Mouse (Mus musculus) forebrain, embryonic 16.5 days (tissue): ENCODE results near the gene Mid1. TPM values are rescaled to one million over a fixed set of nuclear protein-coding genes. Genes with fewer than 3 reads are reported as not detected.
A peak's percentile ranks its signal among the peaks of the same experiment; 100 is the strongest.
"Not testable (repeated sequence)": the region's sequence is repeated elsewhere in the genome, so short reads cannot be mapped to it uniquely, and the experiment has no call there.

Source experiments
- ATAC-seq: fragments of 200-750 bp; cut with Nextera tagmentation; 2 replicates; pipeline ENCODE4 v1.8.0; 2017; ENCODE audit warnings: mild to moderate bottlenecking, moderate library complexity
- H3K27ac ChIP-seq: fragments of 300-500 bp; sonication (generic); 2 replicates; pipeline ENCODE4 v1.5.1; 2014; ENCODE audit warnings: low read length, control low read depth
- H3K27me3 ChIP-seq: fragments of 300-500 bp; sonication (generic); replicated peaks from 2 replicates; pipeline ENCODE4 v1.6.1; 2014; ENCODE audit warnings: low read length; ENCODE audit not compliant: control insufficient read depth, insufficient read depth
- H3K36me3 ChIP-seq: fragments of 300-500 bp; sonication (generic); 2 replicates; pipeline ENCODE4 v1.6.1; 2014; ENCODE audit not compliant: control insufficient read depth, insufficient read depth
- H3K4me1 ChIP-seq: fragments of 300-500 bp; sonication (generic); replicated peaks from 2 replicates; pipeline ENCODE4 v1.6.1; 2014; ENCODE audit warnings: low read length; ENCODE audit not compliant: control insufficient read depth, insufficient read depth
- H3K4me2 ChIP-seq: fragments of 300-500 bp; sonication (generic); 2 replicates; pipeline ENCODE4 v1.6.1; 2014; ENCODE audit warnings: mild to moderate bottlenecking, low read length, control low read depth
- H3K4me3 ChIP-seq: fragments of 300-500 bp; sonication (generic); replicated peaks from 2 replicates; pipeline ENCODE4 v1.5.1; 2014; ENCODE audit warnings: mild to moderate bottlenecking, low read length, control low read depth
- H3K9ac ChIP-seq: fragments of 300-500 bp; sonication (generic); replicated peaks from 2 replicates; pipeline ENCODE4 v1.6.1; 2014; ENCODE audit warnings: low read depth, low read length, control low read depth
- H3K9me3 ChIP-seq: fragments of 300-500 bp; sonication (generic); 2 replicates; pipeline ENCODE4 v1.6.1; 2016; ENCODE audit warnings: low read length; ENCODE audit not compliant: control insufficient read depth
- WGBS: fragments of 180-500 bp; shearing (Covaris S2); extraction: QIAGEN DNeasy Blood & Tissue Kit; methylation state at CpG from one replicate; pipeline ENCODE4 v1.1.7; 2014; 5-methylcytosine and 5-hydroxymethylcytosine counted together
- polyA plus RNA-seq: library from polyadenylated mRNA; unstranded; fragments of >200 nt; fragmentation: Nextera tagmentation; extraction: Ambion mirVana; gene quantifications from 2 replicates; pipeline ENCODE4 v1.2.1, GENCODE M21; 2015

Gene Mid1
- polyA plus RNA-seq, 1 experiment from 2014 or later, result 10.0 TPM

DNA sequence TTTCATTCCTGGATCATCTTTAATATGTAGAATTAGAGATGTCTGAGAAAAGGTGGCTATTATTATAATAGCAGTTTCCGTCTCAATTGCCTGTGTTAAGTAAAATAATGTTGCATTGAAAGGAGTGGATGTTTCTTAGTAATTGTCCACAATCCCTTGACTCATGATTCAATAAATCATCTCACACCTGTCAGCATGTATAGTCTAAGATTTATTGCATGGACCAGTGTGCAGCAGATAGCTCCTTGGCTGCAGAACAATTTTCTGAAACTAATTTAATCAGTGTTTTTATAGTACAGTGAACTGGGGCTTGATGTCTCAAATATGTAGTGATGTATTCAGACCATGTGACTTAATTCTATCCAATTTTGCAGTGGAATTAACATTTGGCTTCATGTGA is 265.6 kb downstream of the Mid1 start:
- Histone ChIP-seq H3K36me3 (no peaks in the 10 kb centered on the region), H3K9ac (no peak overlapping the region), H3K4me2 (no peak overlapping the region), H3K9me3 (no peaks in the 10 kb centered on the region), H3K27ac (no peak overlapping the region), H3K27me3 (no peaks in the 10 kb centered on the region; the same call in 1 of the 2 replicates), H3K4me1 (no peaks in the 10 kb centered on the region), H3K4me3 (no peak overlapping the region)
- WGBS, result 38% methylated on average over 1 of the region's 1 CpGs
- ATAC-seq, result no peak

DNA sequence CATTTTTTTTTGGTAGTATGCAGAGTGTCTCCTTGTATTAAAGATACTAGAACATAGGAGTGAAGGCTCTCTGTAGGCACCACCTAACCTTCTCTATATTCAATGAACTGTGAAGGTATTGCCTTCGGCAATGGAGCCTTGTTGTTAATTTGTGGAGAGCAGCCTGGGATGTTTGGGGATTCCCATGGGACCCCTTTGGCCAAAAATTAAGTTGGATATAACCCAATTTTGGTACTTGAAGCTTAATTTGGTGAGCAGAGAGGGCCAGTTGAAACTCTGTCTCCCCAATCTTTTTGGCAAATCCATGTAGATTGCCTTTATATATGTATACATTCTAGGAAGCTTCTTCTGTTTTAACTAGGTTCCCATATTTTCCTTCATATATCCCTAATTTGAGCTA is 284.3 kb downstream of the Mid1 start:
- Histone ChIP-seq H3K4me3 (no peak overlapping the region), H3K4me1 (no peaks in the 10 kb centered on the region), H3K4me2 (no peak overlapping the region), H3K36me3 (no peaks in the 10 kb centered on the region), H3K9me3 (no peaks in the 10 kb centered on the region), H3K27me3 (no peaks in the 10 kb centered on the region), H3K9ac (no peak overlapping the region), H3K27ac (no peak overlapping the region)
- ATAC-seq, result no peak
- 81% methylated on average over 1 of the region's 1 CpGs for WGBS

- peak; percentile 41 for ATAC-seq
- H3K4me2 ChIP-seq, H3K9ac ChIP-seq, H3K4me3 ChIP-seq, H3K27me3 ChIP-seq, H3K36me3 ChIP-seq, H3K27ac ChIP-seq, H3K9me3 ChIP-seq, H3K4me1 ChIP-seq: not testable (repeated sequence)
- 84% methylated on average over 3 of the region's 3 CpGs for WGBS
Measured at GRCm38 (mm10) chrX:169969765-169970164, 284.8 kb downstream of the Mid1 start.

DNA sequence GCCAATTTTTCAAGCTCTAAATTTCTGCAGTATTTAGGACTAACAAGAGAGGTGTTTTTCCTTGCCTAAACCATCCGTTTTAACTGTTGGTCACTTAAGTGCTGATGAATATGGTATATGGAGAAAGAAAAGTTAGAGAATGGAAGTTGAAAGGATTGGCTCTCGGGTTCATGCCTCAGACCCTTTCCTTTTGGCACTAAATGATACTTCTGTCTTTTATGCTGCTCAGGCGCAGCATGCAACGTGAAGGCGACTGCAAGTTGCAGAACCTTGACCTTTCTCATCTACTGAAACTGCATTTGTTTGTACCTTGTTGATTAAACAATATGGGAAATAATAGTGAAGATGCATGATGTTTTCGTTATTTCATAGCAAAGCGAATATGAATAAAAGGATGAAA is 285.5 kb downstream of the Mid1 start:
- not testable (repeated sequence) for H3K4me2 ChIP-seq, H3K9ac ChIP-seq, H3K4me3 ChIP-seq, H3K27me3 ChIP-seq, ATAC-seq, H3K9me3 ChIP-seq, H3K36me3 ChIP-seq, H3K4me1 ChIP-seq, H3K27ac ChIP-seq
- WGBS, result 88% methylated on average over 7 of the region's 7 CpGs

DNA sequence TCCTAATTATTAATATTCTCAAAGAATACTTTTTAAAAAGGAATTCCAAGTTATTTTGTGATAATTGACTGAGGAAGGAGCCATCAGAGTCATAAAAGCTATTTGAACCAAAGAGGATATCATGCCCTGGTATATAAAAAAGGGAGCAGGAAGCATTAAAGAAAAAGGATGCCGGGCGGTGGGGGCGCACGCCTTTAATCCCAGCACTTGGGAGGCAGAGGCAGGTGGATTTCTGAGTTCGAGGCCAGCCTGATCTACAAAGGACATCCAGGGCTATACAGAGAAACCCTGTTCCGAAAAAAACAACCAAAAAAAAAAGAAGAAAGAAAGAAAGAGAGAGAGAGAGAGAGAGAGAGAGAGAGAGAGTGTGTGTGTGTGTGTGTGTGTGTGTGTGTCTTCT is 286.6 kb downstream of the Mid1 start:
- not testable (repeated sequence) for H3K4me1 ChIP-seq, H3K27ac ChIP-seq, H3K4me2 ChIP-seq, ATAC-seq, H3K27me3 ChIP-seq, H3K9ac ChIP-seq, H3K4me3 ChIP-seq, H3K36me3 ChIP-seq, H3K9me3 ChIP-seq
- WGBS, result 91% methylated on average over 6 of the region's 6 CpGs

DNA sequence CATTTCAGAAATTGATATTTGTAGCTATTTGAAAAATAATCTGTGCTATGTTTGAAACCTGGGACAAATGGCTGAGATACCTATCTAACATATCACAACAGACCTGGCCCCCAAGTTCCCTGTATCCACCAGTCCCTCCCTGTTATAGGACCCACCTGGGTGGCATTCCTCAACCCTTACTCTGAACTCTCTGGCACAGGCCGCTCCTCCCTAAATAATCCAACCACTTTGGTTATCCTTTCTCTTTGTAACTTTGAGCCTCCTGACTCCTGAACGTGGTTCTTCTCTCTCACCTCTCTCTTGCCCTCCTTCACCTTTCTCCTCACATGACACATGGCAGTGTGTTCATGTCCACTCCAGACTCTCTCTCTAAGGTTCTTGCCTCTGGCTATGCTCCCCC is 287.1 kb downstream of the Mid1 start:
- 75% methylated on average over 2 of the region's 2 CpGs for WGBS
- H3K4me3 ChIP-seq, H3K4me2 ChIP-seq, H3K27me3 ChIP-seq, H3K4me1 ChIP-seq, H3K9ac ChIP-seq, H3K9me3 ChIP-seq, H3K36me3 ChIP-seq, H3K27ac ChIP-seq: not testable (repeated sequence)
- peak; percentile 6; the same call in 1 of the 2 replicates for ATAC-seq

DNA sequence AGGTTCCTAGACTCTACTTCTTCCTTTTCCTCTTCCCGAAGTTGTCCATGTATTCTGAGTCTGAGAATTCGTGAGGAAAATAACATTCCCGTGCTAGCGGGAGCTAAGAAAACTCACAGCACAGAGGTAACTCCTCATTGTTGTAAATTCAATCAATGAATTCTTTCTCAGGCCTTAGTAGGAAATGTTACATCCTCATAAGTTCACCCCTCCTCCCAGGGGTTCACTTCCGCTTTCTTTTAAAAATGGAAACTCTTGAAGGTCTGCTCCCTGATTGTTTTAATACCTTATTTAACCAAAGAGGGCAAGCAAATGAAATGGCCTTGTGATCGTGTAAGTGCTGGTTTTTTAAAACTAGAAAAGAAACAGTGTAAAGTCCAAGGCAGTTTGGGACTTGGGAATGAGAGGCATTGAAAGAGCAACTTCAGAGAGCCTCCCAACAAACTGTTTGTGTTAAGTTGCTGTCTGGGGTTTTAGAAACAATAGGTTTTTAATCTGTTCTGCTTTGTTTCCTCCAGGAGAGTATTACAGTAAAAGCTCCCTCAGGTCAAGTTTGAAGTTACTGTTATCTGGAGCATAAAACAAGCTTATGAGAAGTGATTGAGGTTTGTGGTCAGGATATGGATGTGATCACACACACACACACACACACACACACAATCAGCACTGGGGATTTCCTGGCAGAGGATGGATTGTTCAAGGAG is 287.9 kb downstream of the Mid1 start:
- H3K4me1 ChIP-seq, H3K9ac ChIP-seq, H3K9me3 ChIP-seq, H3K27me3 ChIP-seq, ATAC-seq, H3K27ac ChIP-seq, H3K4me3 ChIP-seq, H3K4me2 ChIP-seq, H3K36me3 ChIP-seq: not testable (repeated sequence)
- 75% methylated on average over 6 of the region's 6 CpGs for WGBS

DNA sequence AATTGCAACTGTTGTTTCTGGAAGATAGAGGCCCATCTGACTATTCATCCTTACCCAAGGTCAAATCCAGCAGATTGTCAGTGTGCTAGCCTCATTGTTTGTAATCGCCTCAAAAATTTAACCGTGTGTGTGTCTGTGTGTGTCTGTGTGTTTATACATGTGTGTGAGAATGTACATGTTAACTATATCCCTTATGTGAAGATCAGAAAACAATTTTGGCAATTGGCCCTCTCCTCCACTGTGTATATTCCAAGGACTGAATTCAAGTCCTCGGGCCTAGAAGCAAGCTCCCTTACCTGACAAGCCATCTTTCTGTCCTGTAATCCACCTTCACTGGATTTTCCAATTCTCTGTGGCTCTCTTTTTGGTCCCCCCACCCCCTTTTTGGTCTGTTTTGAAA is 288.8 kb downstream of the Mid1 start:
- not testable (repeated sequence) for H3K27ac ChIP-seq, H3K36me3 ChIP-seq, H3K9me3 ChIP-seq, ATAC-seq, H3K9ac ChIP-seq, H3K4me2 ChIP-seq, H3K4me1 ChIP-seq, H3K27me3 ChIP-seq, H3K4me3 ChIP-seq
- WGBS, result 59% methylated on average over 3 of the region's 3 CpGs

GRCm38 (mm10) chrX:169974456-169974855 is 289.5 kb downstream of the Mid1 start:
- ATAC-seq, H3K4me3 ChIP-seq, H3K9ac ChIP-seq, H3K27me3 ChIP-seq, H3K9me3 ChIP-seq, H3K4me1 ChIP-seq, H3K36me3 ChIP-seq, H3K4me2 ChIP-seq, H3K27ac ChIP-seq: not testable (repeated sequence)
- 60% methylated on average over 4 of the region's 4 CpGs for WGBS

GRCm38 (mm10) chrX:169974974-169975373 is 290.0 kb downstream of the Mid1 start:
- not testable (repeated sequence) for H3K9me3 ChIP-seq, H3K27me3 ChIP-seq, H3K4me2 ChIP-seq, H3K9ac ChIP-seq, H3K36me3 ChIP-seq, H3K4me1 ChIP-seq, ATAC-seq, H3K27ac ChIP-seq, H3K4me3 ChIP-seq
- 68% methylated on average over 6 of the region's 6 CpGs for WGBS
